Mouse (Mus musculus): ENCODE measurements at regions not wholly inside any gene's neighbourhood (a gene's known extent, or its start where the extent isn't known, plus 50 kb on each side); places are given as distances from the start of the nearest gene placed in this dataset.

- Histone ChIP-seq H3K4me1 (ENCODE audit: control insufficient read depth in 1 of 2, insufficient read depth in 2 of 2) (no peaks in the 10 kb centered on the region), H3K79me2 (replicated peaks; ENCODE audit: control insufficient read depth, extremely low read depth, insufficient read depth, poor library complexity, severe bottlenecking) (no peaks in the 10 kb centered on the region), H3K9me3 (replicated peaks; ENCODE audit: low read length) (no peaks in the 10 kb centered on the region), H3K9ac (ENCODE audit: insufficient read depth, low read depth) (no peak overlapping the region), H3K4me2 (ENCODE audit: insufficient read depth, low read depth, poor library complexity, severe bottlenecking) (no peak overlapping the region), H3K4me3 (replicated peaks in 1 of 3; ENCODE audit: low read depth in 2 of 3, low read length in 2 of 3, poor library complexity in 1 of 3) (no peak overlapping the region), H3K36me3 (replicated peaks in 1 of 2; ENCODE audit: control insufficient read depth in 1 of 2, insufficient read depth in 1 of 2, low read length in 1 of 2) (no peaks in the 10 kb centered on the region), H3K27ac (ENCODE audit: insufficient read depth, low read depth) (no peak overlapping the region), H3K27me3 (replicated peaks) (peaks cover 13% of the 10 kb centered on the region)
- TF ChIP-seq PAX5 (IDR thresholded peaks at IDR 0.05; ENCODE audit: low read length) = no peak
- TF ChIP-seq ZNF384 (IDR thresholded peaks at IDR 0.05; ENCODE audit: low read depth, low read length) = no peak
- no peak for TF ChIP-seq MAZ (IDR thresholded peaks at IDR 0.05; ENCODE audit: low read depth, low read length)
- TF ChIP-seq POLR2AphosphoS2 (IDR thresholded peaks at IDR 0.05; ENCODE audit: low read depth, low read length) = no peak
- TF ChIP-seq ELF1 (IDR thresholded peaks at IDR 0.05; ENCODE audit: low read depth, low read length) = no peak
- no peak for TF ChIP-seq ETS1 (conservative IDR thresholded peaks at IDR 0.05; ENCODE audit: low read depth, low read length)
- no peak for TF ChIP-seq KAT2A (IDR thresholded peaks at IDR 0.05; ENCODE audit: insufficient replicate concordance, low read length)
- dilution Hi-C loops (cut with MboI; ENCODE audit: extremely low pct_ligation_motif_present, extremely low pct_unique_long_range_greater_than_20kb, low sequenced_read_pairs) = no loop called here
- no peak for DNase-seq (ENCODE audit: extremely low read depth)
- in situ Hi-C loops (cut with MboI; ENCODE audit: low pct_ligation_motif_present, low pct_unique_long_range_greater_than_20kb, low sequenced_read_pairs) = no loop called here
Observed at GRCm38 (mm10) chr6:107629376-107629775, 99.8 kb downstream of the Lrrn1 start.

- TF ChIP-seq RAD21 (IDR thresholded peaks at IDR 0.05; ENCODE audit: low read depth, low read length) (no peak), CTCF (conservative IDR thresholded peaks at IDR 0.05 in 1 of 2, IDR thresholded peaks at IDR 0.05 in 1 of 2; ENCODE audit: low read depth in 2 of 2, low read length in 2 of 2) (no peak), EP300 (IDR thresholded peaks at IDR 0.05; ENCODE audit: low read length) (no peak), POLR2AphosphoS2 (IDR thresholded peaks at IDR 0.05; ENCODE audit: low read depth, low read length) (no peak), ZNF384 (IDR thresholded peaks at IDR 0.05; ENCODE audit: low read depth, low read length) (no peak), MAFK (IDR thresholded peaks at IDR 0.05; ENCODE audit: insufficient replicate concordance, low read length) (no peak), ZC3H11A (IDR thresholded peaks at IDR 0.05; ENCODE audit: low read depth, low read length) (no peak), CHD1 (IDR thresholded peaks at IDR 0.05; ENCODE audit: low read depth, low read length) (no peak), IRF4 (IDR thresholded peaks at IDR 0.05; ENCODE audit: low read depth, low read length) (no peak), ELF1 (IDR thresholded peaks at IDR 0.05; ENCODE audit: low read depth, low read length) (no peak), NELFE (IDR thresholded peaks at IDR 0.05; ENCODE audit: low read depth, low read length) (no peak), USF1 (IDR thresholded peaks at IDR 0.05; ENCODE audit: low read depth, low read length) (no peak), MAX (IDR thresholded peaks at IDR 0.05; ENCODE audit: low read length) (no peak), MEF2A (IDR thresholded peaks at IDR 0.05; ENCODE audit: borderline replicate concordance, low read depth, low read length) (no peak), BHLHE40 (IDR thresholded peaks at IDR 0.05; ENCODE audit: low read depth, low read length) (no peak), RCOR1 (conservative IDR thresholded peaks at IDR 0.05; ENCODE audit: low read depth, low read length) (no peak), KAT2A (IDR thresholded peaks at IDR 0.05; ENCODE audit: insufficient replicate concordance, low read length) (no peak), ZKSCAN1 (IDR thresholded peaks at IDR 0.05; ENCODE audit: borderline replicate concordance, low read depth, low read length) (no peak), UBTF (IDR thresholded peaks at IDR 0.05; ENCODE audit: low read depth, low read length) (no peak)
- Histone ChIP-seq H3K4me3 (replicated peaks in 1 of 3; ENCODE audit: low read depth in 2 of 3, low read length in 2 of 3, poor library complexity in 1 of 3) (no peak overlapping the region), H3K36me3 (replicated peaks in 1 of 2; ENCODE audit: control insufficient read depth in 1 of 2, insufficient read depth in 1 of 2, low read length in 1 of 2) (no peaks in the 10 kb centered on the region), H3K9me3 (replicated peaks; ENCODE audit: low read length) (no peaks in the 10 kb centered on the region), H3K27ac (ENCODE audit: insufficient read depth, low read depth) (no peak overlapping the region), H3K79me2 (replicated peaks; ENCODE audit: control insufficient read depth, extremely low read depth, insufficient read depth, poor library complexity, severe bottlenecking) (no peaks in the 10 kb centered on the region), H3K27me3 (replicated peaks) (peaks cover 6% of the 10 kb centered on the region), H3K4me1 (ENCODE audit: control insufficient read depth in 1 of 2, insufficient read depth in 2 of 2) (no peaks in the 10 kb centered on the region), H3K9ac (ENCODE audit: insufficient read depth, low read depth) (no peak overlapping the region), H3K4me2 (ENCODE audit: insufficient read depth, low read depth, poor library complexity, severe bottlenecking) (no peak overlapping the region)
- dilution Hi-C loops (cut with MboI; ENCODE audit: extremely low pct_ligation_motif_present, extremely low pct_unique_long_range_greater_than_20kb, low sequenced_read_pairs) = no loop called here
- in situ Hi-C loops (cut with MboI; ENCODE audit: low pct_ligation_motif_present, low pct_unique_long_range_greater_than_20kb, low sequenced_read_pairs) = no loop called here
- no peak for DNase-seq (ENCODE audit: extremely low read depth)
Observed at GRCm38 (mm10) chr6:107645751-107646150, 116.2 kb downstream of the Lrrn1 start.
